9 mouse cellular contexts compared by ENCODE assay signal in genomic region chr13:47019774-47020173, GRCm38 (mm10).
"Had no signal": no experiment of that assay in that cellular context is flagged by ENCODE, and none has a peak within 500 bp of the region (broad histone marks: within the 10 kb centered on the region; RNA-seq: fewer than 3 reads in every experiment).

No protein-coding gene starts in this region.

- ATAC-seq: intestine, embryonic 15.5 days; midbrain, embryonic 13.5 days had no signal

- H3K4me3 ChIP-seq: intestine, embryonic 15.5 days; limb, embryonic 13.5 days; liver, embryonic 13.5 days; midbrain, embryonic 13.5 days; myocyte; neural tube, embryonic 15.5 days had no signal

- H3K27ac ChIP-seq: hindbrain, embryonic 14.5 days; intestine, embryonic 15.5 days; limb, embryonic 13.5 days; liver, embryonic 13.5 days; midbrain, embryonic 13.5 days; neural tube, embryonic 15.5 days had no signal

- H3K4me1 ChIP-seq: limb, embryonic 13.5 days; midbrain, embryonic 13.5 days had no signal

- H3K36me3 ChIP-seq: intestine, embryonic 15.5 days; limb, embryonic 13.5 days; liver, embryonic 13.5 days had no signal

- H3K4me2 ChIP-seq: hindbrain, embryonic 14.5 days; intestine, embryonic 15.5 days; limb, embryonic 13.5 days; liver, embryonic 13.5 days; midbrain, embryonic 13.5 days; neural tube, embryonic 15.5 days had no signal

- H3K9me3 ChIP-seq: intestine, embryonic 15.5 days; limb, embryonic 13.5 days; liver, embryonic 13.5 days; midbrain, embryonic 13.5 days; neural tube, embryonic 15.5 days had no signal

- DNase-seq: liver, embryonic 13.5 days; thymus, adult 18-20 months; thymus, postnatal 14 days had no signal

- H3K27me3 ChIP-seq: intestine, embryonic 15.5 days; limb, embryonic 13.5 days; midbrain, embryonic 13.5 days; neural tube, embryonic 15.5 days had no signal

- H3K9ac ChIP-seq: hindbrain, embryonic 14.5 days; intestine, embryonic 15.5 days; limb, embryonic 13.5 days; liver, embryonic 13.5 days; midbrain, embryonic 13.5 days; neural tube, embryonic 15.5 days had no signal
